Mouse (Mus musculus) hindbrain, embryonic 10.5 days (tissue): ENCODE measurements at regions not wholly inside any gene's neighbourhood (a gene's known extent, or its start where the extent isn't known, plus 50 kb on each side); places are given as distances from the start of the nearest gene placed in this dataset.
"Not testable (repeated sequence)": the region's sequence is repeated elsewhere in the genome, so short reads cannot be mapped to it uniquely, and the experiment has no call there.

ENCODE experiments used
- DNase-seq: peaks from one replicate; pipeline ENCODE4 v3.0.0-alpha.2; 2017; ENCODE audit warnings: low spot score
- H3K27ac ChIP-seq: fragments of 300-500 bp; sonication (generic); 2 replicates; pipeline ENCODE4 v1.5.1; 2016; ENCODE audit warnings: mild to moderate bottlenecking, moderate library complexity
- H3K27me3 ChIP-seq: fragments of 300-500 bp; sonication (generic); 2 replicates; pipeline ENCODE4 v1.6.1; 2016; ENCODE audit warnings: mild to moderate bottlenecking; ENCODE audit not compliant: poor library complexity, insufficient read depth, severe bottlenecking
- H3K36me3 ChIP-seq: fragments of 300-500 bp; sonication (generic); 2 replicates; pipeline ENCODE4 v1.6.1; 2016; ENCODE audit warnings: mild to moderate bottlenecking, moderate library complexity
- H3K4me1 ChIP-seq: fragments of 300-500 bp; sonication (generic); replicated peaks from 2 replicates; pipeline ENCODE4 v1.6.1; 2016; ENCODE audit warnings: mild to moderate bottlenecking
- H3K4me3 ChIP-seq: fragments of 300-500 bp; sonication (generic); 2 replicates; pipeline ENCODE4 v1.5.1; 2016; ENCODE audit warnings: mild to moderate bottlenecking, moderate library complexity
- H3K9me3 ChIP-seq: fragments of 300-500 bp; sonication (generic); 2 replicates; pipeline ENCODE4 v1.6.1; 2016; ENCODE audit warnings: mild to moderate bottlenecking, moderate library complexity
- WGBS: fragments of 180-500 bp; shearing (Covaris S2); methylation state at CpG from one replicate; pipeline ENCODE4 v1.1.7; 2016; 5-methylcytosine and 5-hydroxymethylcytosine counted together

- not testable (repeated sequence) for H3K27ac ChIP-seq, H3K36me3 ChIP-seq, DNase-seq, H3K4me1 ChIP-seq, H3K4me3 ChIP-seq, H3K27me3 ChIP-seq
- 72% methylated on average over 4 of the region's 4 CpGs for WGBS
- H3K9me3 ChIP-seq: peaks cover 51% of the 10 kb centered on the region
Observed at GRCm38 (mm10) chr12:20802027-20802426, 188.2 kb upstream of the Asap2 start.

- DNase-seq, H3K4me1 ChIP-seq, H3K4me3 ChIP-seq, H3K27ac ChIP-seq, H3K36me3 ChIP-seq, H3K27me3 ChIP-seq: not testable (repeated sequence)
- 94% methylated on average over 5 of the region's 5 CpGs for WGBS
- H3K9me3 ChIP-seq: peaks cover 62% of the 10 kb centered on the region
Observed at GRCm38 (mm10) chr12:20805466-20805865, 184.8 kb upstream of the Asap2 start.

DNA sequence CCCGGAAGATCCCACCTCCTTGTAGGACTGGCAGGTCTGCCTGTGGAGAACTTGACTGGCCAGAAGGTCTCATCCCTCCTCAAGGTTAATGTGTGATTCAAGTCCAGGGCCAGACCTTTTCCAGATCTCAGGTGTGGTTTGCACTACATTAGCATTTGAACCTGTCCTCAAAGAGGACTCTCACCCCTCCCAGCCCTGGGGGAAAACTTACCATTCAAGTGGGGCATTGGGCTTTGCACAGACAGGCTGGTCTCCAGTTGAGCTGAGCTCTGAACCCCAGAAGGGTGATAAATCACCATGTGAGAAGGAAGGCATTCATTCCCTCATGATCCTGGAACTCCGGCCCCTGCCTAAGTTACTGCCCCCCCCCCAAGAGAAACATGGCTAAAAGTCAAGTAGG is 183.6 kb upstream of the Asap2 start:
- no peak overlapping the region for H3K4me3 ChIP-seq
- H3K27ac ChIP-seq: no peak overlapping the region
- peaks cover 64% of the 10 kb centered on the region for H3K9me3 ChIP-seq
- no peaks in the 10 kb centered on the region for H3K36me3 ChIP-seq
- WGBS: 93% methylated on average over 2 of the region's 2 CpGs
- no peaks in the 10 kb centered on the region for H3K27me3 ChIP-seq
- DNase-seq: no peak
- no peaks in the 10 kb centered on the region for H3K4me1 ChIP-seq

DNA sequence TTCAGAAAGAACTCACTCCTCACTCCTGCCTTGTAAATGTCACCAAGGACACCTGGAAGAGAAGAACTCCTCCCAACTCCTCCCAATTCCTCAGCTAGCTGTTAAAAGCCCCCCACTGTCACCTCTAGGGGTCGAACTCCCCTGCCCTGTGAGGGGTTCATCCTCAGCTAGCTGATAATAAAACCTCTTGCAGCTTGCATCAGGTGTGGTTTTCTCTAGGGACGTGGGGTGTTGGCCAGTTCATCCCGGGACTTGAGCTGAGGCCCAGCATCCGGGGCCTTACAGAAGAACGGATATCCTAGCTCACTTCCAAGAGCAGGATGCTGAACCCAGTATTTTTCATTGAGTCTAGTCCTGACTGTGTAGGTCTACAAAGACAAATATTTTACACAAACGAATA is 176.4 kb upstream of the Asap2 start:
- H3K36me3 ChIP-seq, DNase-seq, H3K4me3 ChIP-seq, H3K27me3 ChIP-seq, H3K27ac ChIP-seq, H3K4me1 ChIP-seq: not testable (repeated sequence)
- WGBS: 87% methylated on average over 6 of the region's 6 CpGs
- H3K9me3 ChIP-seq: peaks cover 80% of the 10 kb centered on the region

GRCm38 (mm10) chr12:20815121-20815520 is 175.1 kb upstream of the Asap2 start:
- not testable (repeated sequence) for DNase-seq, H3K27me3 ChIP-seq, H3K36me3 ChIP-seq, H3K4me1 ChIP-seq, H3K27ac ChIP-seq
- Histone ChIP-seq H3K4me3 (peak overlapping the region; percentile 42), H3K9me3 (peaks cover 73% of the 10 kb centered on the region)
- 25% methylated on average over 40 of the region's 40 CpGs for WGBS

DNA sequence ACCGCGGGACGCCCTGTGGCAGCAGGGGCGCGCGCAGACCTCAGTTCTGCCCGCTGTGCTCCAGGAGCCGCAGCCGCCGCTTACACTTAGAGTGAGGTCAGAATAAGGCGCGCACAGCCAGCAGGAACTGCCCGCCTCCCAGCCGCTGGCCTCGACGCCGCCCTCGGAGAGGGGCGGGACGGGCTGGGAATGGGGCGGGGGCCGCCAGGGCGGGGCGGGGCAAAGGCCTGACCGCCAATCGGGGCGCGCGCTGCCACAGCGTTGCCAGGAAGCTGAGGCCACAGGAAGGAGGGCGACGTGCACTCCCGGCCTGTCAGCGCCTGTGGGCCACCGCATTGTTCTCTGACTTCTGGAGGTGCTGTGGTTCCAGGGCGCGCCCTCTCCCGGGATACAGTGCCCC is 174.7 kb upstream of the Asap2 start:
- Histone ChIP-seq H3K4me1 (no peaks in the 10 kb centered on the region), H3K27ac (no peak overlapping the region), H3K36me3 (no peaks in the 10 kb centered on the region), H3K27me3 (no peaks in the 10 kb centered on the region), H3K4me3 (peak overlapping the region; percentile 42), H3K9me3 (peaks cover 72% of the 10 kb centered on the region)
- DNase-seq: peak; percentile 22
- WGBS: 16% methylated on average over 38 of the region's 38 CpGs

DNA sequence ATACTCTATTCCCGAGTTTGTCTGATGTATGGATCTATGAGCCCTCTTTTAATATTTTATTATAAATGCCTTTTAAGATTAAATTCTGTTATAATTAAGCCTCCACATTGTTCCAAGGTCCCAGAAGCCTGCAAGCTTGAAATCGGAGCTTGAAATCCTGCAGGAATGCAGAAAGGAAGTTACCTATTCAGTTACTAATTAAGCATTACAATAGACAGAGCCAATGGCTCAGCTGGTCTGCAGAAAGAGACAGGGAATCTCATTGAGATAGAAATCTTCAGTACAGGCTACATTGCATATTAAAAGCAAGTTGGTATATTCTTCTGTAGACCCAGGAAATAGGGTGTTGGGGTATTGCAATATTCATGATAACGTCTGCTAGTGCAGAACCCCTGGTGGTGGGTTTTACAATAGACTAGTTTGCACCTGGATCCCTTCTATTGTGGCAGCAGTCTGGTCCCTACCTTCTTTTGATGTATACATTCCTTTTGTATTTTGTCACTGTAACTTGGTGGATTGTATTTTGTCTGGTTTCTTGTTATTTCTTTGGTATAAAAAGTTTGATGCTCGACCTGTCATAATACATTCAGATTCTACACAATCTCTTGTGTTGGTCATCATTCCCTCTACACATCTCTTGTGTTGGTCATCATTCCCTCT is 146.5 kb upstream of the Asap2 start:
- H3K9me3 ChIP-seq: peaks cover 76% of the 10 kb centered on the region
- not testable (repeated sequence) for H3K36me3 ChIP-seq

DNA sequence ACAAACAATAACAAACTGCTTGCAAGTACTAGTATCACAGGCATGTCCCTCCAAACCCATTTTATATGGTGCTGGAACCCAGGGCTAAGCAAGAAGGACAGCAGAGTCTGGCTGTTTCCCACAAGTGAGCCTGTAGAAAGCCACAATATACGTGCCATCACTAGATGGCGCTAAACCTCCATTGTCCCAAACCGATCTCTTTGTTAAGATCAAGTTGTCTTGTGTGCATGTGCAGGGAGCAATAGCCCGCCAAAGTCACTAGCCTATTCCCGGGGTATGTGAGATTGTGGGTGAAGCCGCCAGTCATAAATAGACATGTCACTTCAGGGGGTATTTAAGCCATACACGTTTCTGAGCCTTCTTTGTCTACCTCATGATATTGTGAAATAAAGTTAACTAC is 145.4 kb upstream of the Asap2 start:
- not testable (repeated sequence) for H3K4me3 ChIP-seq, H3K36me3 ChIP-seq, H3K27me3 ChIP-seq, H3K4me1 ChIP-seq, H3K27ac ChIP-seq
- peak; percentile 27 for DNase-seq
- H3K9me3 ChIP-seq: peaks cover 71% of the 10 kb centered on the region
- WGBS: 60% methylated on average over 7 of the region's 7 CpGs

More for the DNA sequence above, 146.5 kb upstream of the Asap2 start:
- not testable (repeated sequence) for H3K27ac ChIP-seq, H3K4me3 ChIP-seq, H3K4me1 ChIP-seq, H3K27me3 ChIP-seq, DNase-seq
- 77% methylated on average over 4 of the region's 4 CpGs for WGBS

GRCm38 (mm10) chr12:20845297-20845696 is 145.0 kb upstream of the Asap2 start:
- peaks cover 74% of the 10 kb centered on the region for H3K9me3 ChIP-seq

DNA sequence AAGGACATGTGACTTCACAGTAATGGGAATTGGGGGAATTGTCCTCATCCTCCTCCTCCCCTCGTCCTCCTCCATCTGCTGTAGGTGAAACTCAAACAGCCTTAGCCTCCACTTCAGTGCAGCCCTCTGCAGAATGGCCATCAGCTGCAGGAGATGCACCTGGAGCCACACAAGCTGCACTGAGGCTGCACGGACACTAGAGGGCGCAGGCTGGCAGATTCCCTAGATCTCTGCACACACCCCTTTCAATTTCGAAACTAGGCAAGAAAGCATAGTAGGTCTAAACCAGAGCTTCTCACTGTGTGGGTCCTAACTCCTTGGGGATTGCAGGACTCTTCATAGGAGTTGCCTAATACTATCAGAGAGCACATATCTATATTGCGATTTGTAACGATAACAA is 106.2 kb upstream of the Asap2 start:
- H3K27me3 ChIP-seq, H3K4me1 ChIP-seq, H3K4me3 ChIP-seq, H3K27ac ChIP-seq, H3K36me3 ChIP-seq, DNase-seq: not testable (repeated sequence)
- peaks cover 84% of the 10 kb centered on the region for H3K9me3 ChIP-seq
- 69% methylated on average over 6 of the region's 6 CpGs for WGBS

More at GRCm38 (mm10) chr12:20845297-20845696, 145.0 kb upstream of the Asap2 start:
- Histone ChIP-seq H3K27me3 (no peaks in the 10 kb centered on the region), H3K36me3 (no peaks in the 10 kb centered on the region), H3K4me1 (no peaks in the 10 kb centered on the region), H3K4me3 (no peak overlapping the region), H3K27ac (no peak overlapping the region)
- WGBS: 57% methylated on average over 17 of the region's 17 CpGs
- no peak for DNase-seq

DNA sequence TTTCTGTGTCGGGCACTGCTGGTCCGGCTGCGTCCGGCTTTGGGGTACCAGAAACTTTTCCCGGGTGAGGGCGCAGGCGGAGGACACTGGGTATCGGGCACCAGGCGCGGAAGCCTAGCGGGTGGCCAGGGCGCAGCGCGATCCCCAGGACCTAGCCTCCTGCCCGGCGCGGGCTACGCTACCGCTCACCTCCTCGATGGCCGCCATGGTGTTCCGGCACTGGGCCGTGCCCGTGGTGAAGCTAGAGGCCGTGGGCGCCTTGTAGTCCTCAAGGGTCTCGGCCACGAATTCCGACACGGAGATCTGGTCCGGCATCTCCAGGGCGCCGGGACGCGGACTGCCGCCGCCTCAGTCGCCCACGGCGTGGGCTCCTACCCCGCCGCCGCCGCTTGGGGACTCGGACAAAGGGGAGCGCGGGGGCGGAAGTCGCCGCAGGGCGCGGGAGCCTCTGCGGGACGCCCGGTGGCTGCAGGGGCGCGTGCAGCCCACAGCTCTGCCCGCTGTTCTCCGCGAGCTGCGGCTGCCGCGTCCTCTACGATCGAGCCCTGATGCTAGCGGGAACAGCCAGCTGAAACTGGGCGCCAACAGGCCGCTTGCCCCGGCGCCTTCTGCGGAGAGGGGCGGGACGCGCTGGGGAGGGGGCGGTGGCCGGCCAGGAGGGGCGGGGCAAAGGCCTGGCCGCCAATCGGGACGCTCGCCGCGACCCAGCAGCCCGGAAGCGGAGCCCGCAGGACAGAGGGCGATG is 69.4 kb upstream of the Asap2 start:
- not testable (repeated sequence) for H3K4me1 ChIP-seq, H3K27me3 ChIP-seq
- peaks cover 38% of the 10 kb centered on the region for H3K36me3 ChIP-seq
- peak overlapping the region; percentile 84 for H3K4me3 ChIP-seq
- H3K27ac ChIP-seq: peak overlapping the region; percentile 96
- H3K9me3 ChIP-seq: peaks cover 41% of the 10 kb centered on the region
- under 1% methylated on average over 84 of the region's 87 CpGs for WGBS
- peak; percentile 85 for DNase-seq

GRCm38 (mm10) chr12:20921398-20922023 is 68.7 kb upstream of the Asap2 start:
- H3K36me3 ChIP-seq: peaks cover 32% of the 10 kb centered on the region
- H3K9me3 ChIP-seq: peaks cover 37% of the 10 kb centered on the region
- H3K27me3 ChIP-seq, H3K4me1 ChIP-seq: not testable (repeated sequence)
- DNase-seq: peak; percentile 38
- peak overlapping the region; percentile 96 for H3K27ac ChIP-seq
- H3K4me3 ChIP-seq: peak overlapping the region; percentile 84
- 16% methylated on average over 12 of the region's 15 CpGs for WGBS

GRCm38 (mm10) chr12:20928966-20929365 is 61.3 kb upstream of the Asap2 start:
- H3K9me3 ChIP-seq, H3K36me3 ChIP-seq, H3K4me3 ChIP-seq, H3K27me3 ChIP-seq, H3K4me1 ChIP-seq, H3K27ac ChIP-seq: not testable (repeated sequence)
- DNase-seq: peak; percentile 59
- 35% methylated on average over 3 of the region's 3 CpGs for WGBS
